Mouse (Mus musculus) cerebellum, adult 2 months (tissue): ENCODE results near the gene Enkd1.

Experiments used
- CTCF ChIP-seq: fragments of 200-500 bp; IDR thresholded peaks from 2 replicates; pipeline ENCODE4 v1.5.1; 2011; ENCODE audit warnings: low read depth, mild to moderate bottlenecking, control low read depth, low read length, moderate library complexity, borderline replicate concordance; ENCODE audit not compliant: insufficient read depth
- POLR2A ChIP-seq: fragments of 200-500 bp; IDR thresholded peaks from 2 replicates; pipeline ENCODE4 v1.6.1; 2011; ENCODE audit warnings: low read length, control low read depth, borderline replicate concordance; ENCODE audit not compliant: insufficient read depth

- TF ChIP-seq POLR2A (no peak), CTCF (no peak)
Measured at GRCm38 (mm10) chr8:105657641-105658040, 50.4 kb downstream of the Enkd1 start.
